Mouse (Mus musculus): ENCODE results near the gene Slc9a1.

DNA sequence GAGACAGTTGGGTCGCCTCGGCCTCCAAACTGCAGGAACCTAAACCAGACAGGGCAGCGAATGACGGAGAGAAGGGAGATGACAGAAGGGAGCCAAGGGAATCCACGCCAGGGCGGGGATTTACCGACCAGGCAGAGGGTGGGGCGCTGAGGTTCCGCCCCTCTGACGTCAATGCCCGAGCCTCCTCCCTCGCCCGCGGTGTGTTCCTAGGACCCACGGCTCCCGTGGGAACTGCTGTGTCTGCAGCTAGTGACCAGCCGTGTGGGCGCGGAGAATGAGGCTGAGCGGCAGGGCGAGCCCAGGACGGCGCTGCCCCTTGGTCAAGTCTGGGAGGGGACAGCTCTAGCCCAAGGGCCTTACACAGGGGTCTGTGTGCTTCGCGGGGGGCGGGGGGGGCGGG lies 98.6 kb downstream of the Slc9a1 start:
- TF ChIP-seq CTCF (IDR thresholded peaks at IDR 0.05; ENCODE audit: low read depth): no peak
- TF ChIP-seq EP300 (IDR thresholded peaks at IDR 0.05; ENCODE audit: low read depth): no peak
